Mouse (Mus musculus) stomach, postnatal 0 days (tissue): Measurements from ENCODE around the gene Armc7.

Experiments used
- CTCF ChIP-seq: IDR thresholded peaks from 2 replicates; pipeline ENCODE4 v1.5.1; 2016; ENCODE audit warnings: antibody characterized with exemption, low read depth, mild to moderate bottlenecking, moderate library complexity
- EP300 ChIP-seq: optimal IDR thresholded peaks from 2 replicates; pipeline ENCODE3; 2016; ENCODE audit warnings: antibody characterized with exemption

- no peak for TF ChIP-seq CTCF
- no peak for TF ChIP-seq EP300
These were observed 28.1 kb upstream of the Armc7 start for GRCm38 (mm10) chr11:115447321-115447885.
